Comparison of ENCODE assay signal across 14 mouse cellular contexts in genomic region chr5:21170898-21171297, GRCm38 (mm10). TPM values are rescaled to one million over a fixed set of nuclear protein-coding genes. Genes with fewer than 3 reads are reported as not detected.
DNase-seq lines count a peak whose midpoint lies in the region; ATAC-seq and TF ChIP-seq lines count a peak whose summit lies in the region.
"Had no signal": no experiment of that assay in that cellular context is flagged by ENCODE, and none has a peak within 500 bp of the region (broad histone marks: within the 10 kb centered on the region; RNA-seq: fewer than 3 reads in every experiment).

No protein-coding gene starts in this region.

- no peak for ATAC-seq in forebrain, embryonic 13.5 days
- ATAC-seq in forebrain, embryonic 12.5 days (ENCODE audit: low FRiP score): no peak
- ATAC-seq in hindbrain, embryonic 12.5 days (ENCODE audit: low FRiP score): 0 out of 2 replicates have a peak, but pooled peaks have one; percentile 12
- no peak for ATAC-seq in hindbrain, postnatal 0 days
- ATAC-seq in midbrain, embryonic 13.5 days: no peak
- ATAC-seq in midbrain, embryonic 11.5 days (ENCODE audit: low FRiP score): no peak
- ATAC-seq in neural tube, embryonic 14.5 days (ENCODE audit: low read depth): peak; percentile 53
- no peak for ATAC-seq in CD4-positive, CD25-positive, alpha-beta regulatory T cell, adult 4 months

- no peak for TF ChIP-seq CTCF in hindbrain, postnatal 0 days (IDR thresholded peaks at IDR 0.05; ENCODE audit: low read depth)

- no peak for DNase-seq in hindbrain, postnatal 0 days (ENCODE audit: low spot score)
- no peak for DNase-seq in midbrain, embryonic 11.5 days (ENCODE audit: low spot score, missing footprints)
- DNase-seq: thymus, postnatal 14 days had no signal

- no peak overlapping the region for H3K9ac ChIP-seq in forebrain, embryonic 13.5 days
- H3K9ac ChIP-seq in forebrain, embryonic 12.5 days: no peak overlapping the region
- no peak overlapping the region for H3K9ac ChIP-seq in hindbrain, embryonic 12.5 days
- H3K9ac ChIP-seq in hindbrain, postnatal 0 days (replicated peaks; ENCODE audit: low read length): no peak overlapping the region
- no peak overlapping the region for H3K9ac ChIP-seq in midbrain, embryonic 13.5 days (replicated peaks)
- no peak overlapping the region for H3K9ac ChIP-seq in midbrain, embryonic 11.5 days (ENCODE audit: low read length)
- no peak overlapping the region for H3K9ac ChIP-seq in neural tube, embryonic 14.5 days (replicated peaks; ENCODE audit: low read depth, low read length)
- H3K9ac ChIP-seq: embryonic facial prominence, embryonic 12.5 days; liver, embryonic 14.5 days; neural tube, embryonic 12.5 days had no signal

- peak overlapping the region; percentile 68 for H3K27ac ChIP-seq in forebrain, embryonic 13.5 days
- H3K27ac ChIP-seq in forebrain, embryonic 12.5 days: no peak overlapping the region
- H3K27ac ChIP-seq in hindbrain, embryonic 12.5 days: no peak overlapping the region
- H3K27ac ChIP-seq in hindbrain, postnatal 0 days: no peak overlapping the region
- peak overlapping the region; percentile 32; the same call in 1 of the 2 replicates for H3K27ac ChIP-seq in midbrain, embryonic 13.5 days
- H3K27ac ChIP-seq in midbrain, embryonic 11.5 days (ENCODE audit: low read depth, low read length): no peak overlapping the region
- H3K27ac ChIP-seq in neural tube, embryonic 14.5 days (ENCODE audit: low read depth, low read length): peak overlapping the region; percentile 73; the same call in 1 of the 2 replicates
- H3K27ac ChIP-seq: embryonic facial prominence, embryonic 12.5 days; liver, embryonic 14.5 days; neural tube, embryonic 12.5 days had no signal

- 61% methylated on average over 5 of the region's 5 CpGs for WGBS in forebrain, embryonic 13.5 days
- 67% methylated on average over 5 of the region's 5 CpGs for WGBS in forebrain, embryonic 12.5 days
- 49% methylated on average over 5 of the region's 5 CpGs for WGBS in hindbrain, embryonic 12.5 days
- 21% methylated on average over 5 of the region's 5 CpGs for WGBS in hindbrain, postnatal 0 days
- WGBS in midbrain, embryonic 13.5 days: 67% methylated on average over 5 of the region's 5 CpGs
- WGBS in midbrain, embryonic 11.5 days: 74% methylated on average over 5 of the region's 5 CpGs
- WGBS in neural tube, embryonic 14.5 days: 38% methylated on average over 5 of the region's 5 CpGs

- H3K4me2 ChIP-seq in forebrain, embryonic 13.5 days: no peak overlapping the region
- H3K4me2 ChIP-seq in forebrain, embryonic 12.5 days: no peak overlapping the region
- H3K4me2 ChIP-seq in hindbrain, embryonic 12.5 days (replicated peaks): no peak overlapping the region
- no peak overlapping the region for H3K4me2 ChIP-seq in hindbrain, postnatal 0 days (ENCODE audit: low read depth, low read length)
- H3K4me2 ChIP-seq in midbrain, embryonic 13.5 days (replicated peaks): no peak overlapping the region
- no peak overlapping the region for H3K4me2 ChIP-seq in midbrain, embryonic 11.5 days
- H3K4me2 ChIP-seq in neural tube, embryonic 14.5 days (ENCODE audit: low read depth, low read length): no peak overlapping the region
- H3K4me2 ChIP-seq: embryonic facial prominence, embryonic 12.5 days; neural tube, embryonic 12.5 days had no signal

- H3K4me1 ChIP-seq in forebrain, embryonic 13.5 days: peaks cover 44% of the 10 kb centered on the region
- peaks cover 16% of the 10 kb centered on the region for H3K4me1 ChIP-seq in forebrain, embryonic 12.5 days
- peaks cover 24% of the 10 kb centered on the region for H3K4me1 ChIP-seq in hindbrain, embryonic 12.5 days
- H3K4me1 ChIP-seq in hindbrain, postnatal 0 days (ENCODE audit: insufficient read depth, low read length): peaks cover 20% of the 10 kb centered on the region
- peaks cover 21% of the 10 kb centered on the region for H3K4me1 ChIP-seq in midbrain, embryonic 13.5 days (replicated peaks)
- peaks cover 6% of the 10 kb centered on the region; the same call in 1 of the 2 replicates for H3K4me1 ChIP-seq in midbrain, embryonic 11.5 days (ENCODE audit: control insufficient read depth, insufficient read depth, low read length)
- peaks cover 9% of the 10 kb centered on the region; the same call in 1 of the 2 replicates for H3K4me1 ChIP-seq in neural tube, embryonic 14.5 days (ENCODE audit: control insufficient read depth, insufficient read depth, low read length)

- no peaks in the 10 kb centered on the region for H3K27me3 ChIP-seq in forebrain, embryonic 13.5 days
- H3K27me3 ChIP-seq in forebrain, embryonic 12.5 days: no peaks in the 10 kb centered on the region
- no peaks in the 10 kb centered on the region for H3K27me3 ChIP-seq in hindbrain, embryonic 12.5 days
- H3K27me3 ChIP-seq in hindbrain, postnatal 0 days (ENCODE audit: insufficient read depth, low read length): no peaks in the 10 kb centered on the region
- H3K27me3 ChIP-seq in midbrain, embryonic 13.5 days: no peaks in the 10 kb centered on the region
- no peaks in the 10 kb centered on the region for H3K27me3 ChIP-seq in midbrain, embryonic 11.5 days (ENCODE audit: control insufficient read depth, insufficient read depth, low read length)
- H3K27me3 ChIP-seq in neural tube, embryonic 14.5 days (ENCODE audit: control insufficient read depth, insufficient read depth, low read length): no peaks in the 10 kb centered on the region
- H3K27me3 ChIP-seq: embryonic facial prominence, embryonic 12.5 days; megakaryocyte, embryonic 14.5 days; neural tube, embryonic 12.5 days had no signal

- no peaks in the 10 kb centered on the region for H3K9me3 ChIP-seq in forebrain, embryonic 13.5 days (replicated peaks)
- H3K9me3 ChIP-seq in forebrain, embryonic 12.5 days: no peaks in the 10 kb centered on the region
- H3K9me3 ChIP-seq in hindbrain, embryonic 12.5 days (replicated peaks): no peaks in the 10 kb centered on the region
- no peaks in the 10 kb centered on the region for H3K9me3 ChIP-seq in hindbrain, postnatal 0 days (ENCODE audit: low read length)
- H3K9me3 ChIP-seq in midbrain, embryonic 13.5 days: no peaks in the 10 kb centered on the region
- H3K9me3 ChIP-seq in midbrain, embryonic 11.5 days (ENCODE audit: control insufficient read depth, low read length): no peaks in the 10 kb centered on the region
- H3K9me3 ChIP-seq in neural tube, embryonic 14.5 days (ENCODE audit: control insufficient read depth, low read length): no peaks in the 10 kb centered on the region
- H3K9me3 ChIP-seq: embryonic facial prominence, embryonic 12.5 days; G1E; megakaryocyte, embryonic 14.5 days; neural tube, embryonic 12.5 days had no signal

- no peak overlapping the region for H3K4me3 ChIP-seq in forebrain, embryonic 13.5 days
- H3K4me3 ChIP-seq in forebrain, embryonic 12.5 days (replicated peaks): no peak overlapping the region
- no peak overlapping the region for H3K4me3 ChIP-seq in hindbrain, embryonic 12.5 days
- no peak overlapping the region for H3K4me3 ChIP-seq in hindbrain, postnatal 0 days (ENCODE audit: low read length)
- H3K4me3 ChIP-seq in midbrain, embryonic 13.5 days (replicated peaks): no peak overlapping the region
- no peak overlapping the region for H3K4me3 ChIP-seq in midbrain, embryonic 11.5 days (ENCODE audit: low read depth, low read length)
- no peak overlapping the region for H3K4me3 ChIP-seq in neural tube, embryonic 14.5 days (ENCODE audit: low read depth, low read length)
- H3K4me3 ChIP-seq: embryonic facial prominence, embryonic 12.5 days; megakaryocyte, embryonic 14.5 days; neural tube, embryonic 12.5 days had no signal

- H3K36me3 ChIP-seq in forebrain, embryonic 13.5 days (ENCODE audit: poor library complexity, severe bottlenecking): no peaks in the 10 kb centered on the region
- no peaks in the 10 kb centered on the region for H3K36me3 ChIP-seq in forebrain, embryonic 12.5 days (replicated peaks)
- no peaks in the 10 kb centered on the region for H3K36me3 ChIP-seq in hindbrain, embryonic 12.5 days
- H3K36me3 ChIP-seq in hindbrain, postnatal 0 days (ENCODE audit: insufficient read depth, low read length): no peaks in the 10 kb centered on the region
- no peaks in the 10 kb centered on the region for H3K36me3 ChIP-seq in midbrain, embryonic 13.5 days
- no peaks in the 10 kb centered on the region for H3K36me3 ChIP-seq in midbrain, embryonic 11.5 days (ENCODE audit: control insufficient read depth, insufficient read depth, low read length)
- no peaks in the 10 kb centered on the region for H3K36me3 ChIP-seq in neural tube, embryonic 14.5 days (ENCODE audit: control insufficient read depth, insufficient read depth, low read length)
- H3K36me3 ChIP-seq: embryonic facial prominence, embryonic 12.5 days; G1E; neural tube, embryonic 12.5 days had no signal

RNA-seq across cellular contexts. Expression of gene Gsap, which starts 15.2 kb away (rescaled TPM):
- polyA plus RNA-seq in forebrain, embryonic 13.5 days (2015; fragmentation: Nextera tagmentation; extraction: Ambion mirVana): 5.0 and 6.5 TPM in 2 replicates
- 2.8 and 3.6 TPM in 2 replicates for polyA plus RNA-seq in forebrain, embryonic 12.5 days (2016; fragmentation: Nextera tagmentation; extraction: Ambion mirVana)
- polyA plus RNA-seq in hindbrain, embryonic 12.5 days (2016; fragmentation: Nextera tagmentation; extraction: Ambion mirVana): 3.8 and 4.0 TPM in 2 replicates
- 11.0 TPM in 2 replicates for total RNA-seq in hindbrain, postnatal 0 days (2014; rRNA removed)
- polyA plus RNA-seq in hindbrain, postnatal 0 days (2015; fragmentation: Nextera tagmentation; extraction: Ambion mirVana): 8.3 and 8.7 TPM in 2 replicates
- polyA plus RNA-seq in midbrain, embryonic 13.5 days (2015; fragmentation: Nextera tagmentation; extraction: Ambion mirVana): 4.7 and 6.4 TPM in 2 replicates
- polyA plus RNA-seq in midbrain, embryonic 11.5 days (2014; fragmentation: Nextera tagmentation; extraction: Ambion mirVana): 2.4 TPM in 2 replicates
- polyA plus RNA-seq in neural tube, embryonic 14.5 days (2014; fragmentation: Nextera tagmentation; extraction: Ambion mirVana): 9.7 and 16.3 TPM in 2 replicates
- polyA plus RNA-seq in CD4-positive, CD25-positive, alpha-beta regulatory T cell, adult 4 months (2017; shearing (Covaris generic)): 10 to 100 TPM; 36.4 to 48.7 TPM
- polyA plus RNA-seq: G1E had no signal

Comparison
In these comparisons a context has a peak if more than half of its experiments do, and no peak if none do; other contexts are left out.
1. ATAC-seq: peak in hindbrain, embryonic 12.5 days (single experiment) and neural tube, embryonic 14.5 days (single experiment); none in forebrain, embryonic 13.5 days (single experiment), forebrain, embryonic 12.5 days (single experiment), hindbrain, postnatal 0 days (single experiment), midbrain, embryonic 13.5 days (single experiment), midbrain, embryonic 11.5 days (single experiment) and CD4-positive, CD25-positive, alpha-beta regulatory T cell, adult 4 months (single experiment).
2. H3K27ac ChIP-seq: peak in forebrain, embryonic 13.5 days (single experiment), midbrain, embryonic 13.5 days (single experiment) and neural tube, embryonic 14.5 days (single experiment); none in forebrain, embryonic 12.5 days (single experiment), hindbrain, embryonic 12.5 days (single experiment), hindbrain, postnatal 0 days (single experiment) and midbrain, embryonic 11.5 days (single experiment).